Mouse (Mus musculus): Measurements from ENCODE around the gene St6galnac4.
A peak's percentile ranks its signal among the peaks of the same experiment; 100 is the strongest.

The St6galnac4 gene

DNA sequence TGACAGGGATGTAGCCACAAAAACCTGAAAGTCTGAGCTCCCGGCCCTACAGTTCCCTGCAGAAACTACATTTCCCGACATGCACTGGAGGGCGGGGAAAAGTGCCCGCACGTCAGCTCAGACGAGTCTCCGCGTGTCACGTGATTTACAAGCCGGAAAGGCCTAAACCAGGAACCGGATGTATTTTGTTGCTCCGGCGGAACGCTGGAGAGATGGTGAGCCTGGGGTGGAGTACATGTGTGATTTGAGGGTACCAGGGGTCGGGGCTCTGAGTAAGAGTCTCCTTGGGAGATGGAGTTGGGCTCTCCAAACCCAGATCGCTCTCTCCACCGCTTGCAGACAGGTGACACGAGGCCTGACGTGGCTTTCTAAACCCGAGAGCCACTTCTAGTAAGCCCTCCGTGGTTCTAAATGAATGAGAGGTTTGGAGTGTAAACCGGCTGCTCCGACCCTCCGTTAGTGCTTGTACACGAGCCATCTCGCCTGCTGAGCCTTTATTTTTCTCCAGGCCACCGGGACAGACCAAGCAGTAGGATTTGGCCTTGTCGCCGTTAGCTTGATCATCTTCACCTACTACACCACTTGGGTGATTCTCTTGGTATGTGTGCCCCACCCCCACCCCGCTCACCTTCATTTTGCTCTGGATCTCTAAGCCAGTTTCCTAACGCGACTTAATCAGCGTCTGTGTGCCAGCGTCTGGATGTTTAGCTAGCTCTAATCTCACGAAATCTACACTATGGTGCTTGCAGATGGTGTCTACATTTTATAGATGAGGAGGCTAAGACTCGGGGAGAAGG lies 16.0 kb upstream of the St6galnac4 start, which contains the start of gene Dpm2:
TSS of gene Dpm2 (plus strand) at position 161 of the 797 bp plus-strand sequence.
- DNase-seq (ENCODE audit: low read depth): peak; percentile 93

DNA sequence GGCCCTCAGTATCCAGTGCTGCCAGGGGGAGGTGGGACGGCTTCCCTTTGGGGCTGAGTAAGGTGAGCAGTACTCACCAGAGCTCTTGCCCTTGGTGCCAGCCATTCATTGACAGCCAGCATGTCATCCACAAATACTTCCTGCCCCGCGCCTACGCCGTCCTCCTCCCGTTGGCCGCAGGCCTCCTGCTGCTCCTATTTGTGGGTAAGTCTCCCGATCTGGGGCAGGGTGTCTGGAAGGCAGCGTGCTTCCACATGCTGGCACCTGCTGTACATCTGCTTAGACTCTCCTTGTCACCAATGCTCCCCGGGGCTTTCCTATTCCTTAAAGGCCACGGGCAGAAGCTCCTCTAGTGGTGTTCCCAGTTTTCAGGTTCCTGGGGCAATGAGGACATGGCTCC lies 14.7 kb upstream of the St6galnac4 start:
- no peak for DNase-seq (ENCODE audit: low read depth)

DNA sequence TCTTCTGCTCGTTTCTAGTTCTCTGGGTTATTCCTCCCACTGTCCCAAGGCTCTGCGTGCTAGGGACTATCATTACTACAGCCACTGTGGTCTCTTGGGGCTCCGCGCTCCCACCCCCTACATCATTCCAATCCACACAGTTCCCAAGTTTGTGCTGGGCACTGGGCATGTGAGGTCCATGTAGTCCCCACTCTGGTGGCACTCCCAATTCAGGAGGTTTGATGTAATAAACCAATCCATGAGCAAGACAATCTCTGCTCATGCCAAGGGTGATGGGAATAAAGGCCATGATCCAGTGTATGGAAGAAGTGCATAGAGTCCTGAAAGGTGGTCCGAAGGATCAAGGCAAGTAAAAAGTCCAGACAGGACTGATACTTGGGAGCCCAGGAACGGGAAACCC lies 12.4 kb upstream of the St6galnac4 start, which contains the start of gene Pip5kl1:
TSS of gene Pip5kl1 (plus strand) at position 301 of the 400 bp plus-strand sequence.
- no peak for DNase-seq (ENCODE audit: low read depth)

DNA sequence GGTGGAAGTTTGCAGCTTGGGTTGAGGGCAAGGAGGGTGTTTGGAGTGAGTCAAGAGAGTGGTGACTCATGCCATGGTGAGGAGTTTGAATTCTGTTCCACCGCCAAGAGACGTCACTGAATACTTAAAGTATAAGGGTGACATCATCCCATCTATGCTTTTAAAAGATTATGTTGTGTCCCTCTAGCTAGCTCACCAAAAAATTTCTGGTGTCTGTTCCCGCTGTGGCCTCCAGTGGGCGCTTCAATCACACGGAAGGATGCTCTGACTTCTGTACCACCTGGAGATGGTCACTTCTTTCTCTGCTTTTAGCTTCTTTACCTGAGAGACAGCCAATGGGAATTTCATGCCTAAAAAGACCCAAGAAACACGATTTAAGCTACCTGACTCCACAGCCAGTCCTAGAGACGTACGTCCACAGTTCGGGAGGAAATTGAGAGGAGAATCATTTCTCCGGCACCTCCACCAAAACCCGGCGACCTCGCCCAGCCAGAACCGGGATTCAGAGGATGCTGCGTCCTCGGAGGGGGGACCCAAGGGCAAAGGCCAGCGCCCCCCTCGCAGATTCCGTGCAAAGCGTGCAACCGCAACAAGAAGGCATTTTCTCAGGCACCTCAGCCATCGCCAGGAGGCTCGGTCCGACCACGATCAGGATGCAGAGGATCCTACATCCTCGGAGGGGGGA lies 11.9 kb upstream of the St6galnac4 start:
- DNase-seq (ENCODE audit: low read depth): peak; percentile 85

DNA sequence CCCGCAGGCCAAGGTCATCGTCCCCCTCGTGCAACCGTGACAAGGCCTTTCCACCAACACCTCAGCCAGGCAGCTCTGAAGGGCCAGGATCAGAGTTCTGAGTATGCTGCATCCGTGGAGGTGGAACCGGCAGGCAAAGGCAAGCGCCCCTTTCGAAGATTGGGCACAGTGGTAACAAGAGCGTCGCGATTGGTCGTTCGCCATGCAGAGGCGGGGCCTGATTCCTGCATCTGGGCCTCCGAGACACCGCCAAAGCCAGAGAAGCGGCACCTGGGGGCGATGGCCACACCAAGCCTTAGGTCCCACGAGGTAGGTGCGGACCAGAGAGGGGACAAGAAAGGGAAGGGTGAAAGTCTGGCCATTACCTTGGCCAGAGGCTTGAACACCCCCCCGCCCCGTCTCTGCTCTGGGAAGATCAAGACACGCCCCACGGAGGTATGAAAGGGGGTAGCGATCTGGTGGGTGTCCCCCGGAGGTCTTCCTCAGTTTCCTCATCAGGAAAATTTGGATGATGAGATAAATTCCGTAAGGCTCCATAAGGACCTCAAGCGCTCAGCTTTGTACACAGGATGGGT lies 11.2 kb upstream of the St6galnac4 start, which contains the start of gene 9430097D07Rik:
TSS of gene 9430097D07Rik (minus strand) at position 99 of the 575 bp plus-strand sequence.
- DNase-seq (ENCODE audit: low read depth): peak; percentile 73

DNA sequence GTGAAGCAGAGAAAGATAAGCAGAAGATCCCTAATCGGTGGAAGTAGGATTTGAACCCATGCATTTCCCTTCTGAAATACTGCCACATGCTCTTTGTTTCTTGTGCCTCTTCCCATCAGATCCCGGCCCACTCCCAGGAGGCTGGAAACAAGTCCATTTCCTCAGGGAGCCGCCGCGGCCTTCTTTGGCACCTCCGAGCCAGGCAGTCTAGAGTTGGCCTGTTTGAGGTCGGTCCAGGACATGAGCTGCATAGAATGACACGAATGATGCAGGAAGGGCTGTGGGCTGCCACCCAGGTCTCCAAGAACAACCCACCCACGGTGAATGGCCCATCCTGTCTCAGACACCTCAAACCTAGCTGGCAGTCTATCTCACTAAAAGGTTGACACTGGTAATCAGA lies 10.4 kb upstream of the St6galnac4 start:
- DNase-seq (ENCODE audit: low read depth): no peak

DNA sequence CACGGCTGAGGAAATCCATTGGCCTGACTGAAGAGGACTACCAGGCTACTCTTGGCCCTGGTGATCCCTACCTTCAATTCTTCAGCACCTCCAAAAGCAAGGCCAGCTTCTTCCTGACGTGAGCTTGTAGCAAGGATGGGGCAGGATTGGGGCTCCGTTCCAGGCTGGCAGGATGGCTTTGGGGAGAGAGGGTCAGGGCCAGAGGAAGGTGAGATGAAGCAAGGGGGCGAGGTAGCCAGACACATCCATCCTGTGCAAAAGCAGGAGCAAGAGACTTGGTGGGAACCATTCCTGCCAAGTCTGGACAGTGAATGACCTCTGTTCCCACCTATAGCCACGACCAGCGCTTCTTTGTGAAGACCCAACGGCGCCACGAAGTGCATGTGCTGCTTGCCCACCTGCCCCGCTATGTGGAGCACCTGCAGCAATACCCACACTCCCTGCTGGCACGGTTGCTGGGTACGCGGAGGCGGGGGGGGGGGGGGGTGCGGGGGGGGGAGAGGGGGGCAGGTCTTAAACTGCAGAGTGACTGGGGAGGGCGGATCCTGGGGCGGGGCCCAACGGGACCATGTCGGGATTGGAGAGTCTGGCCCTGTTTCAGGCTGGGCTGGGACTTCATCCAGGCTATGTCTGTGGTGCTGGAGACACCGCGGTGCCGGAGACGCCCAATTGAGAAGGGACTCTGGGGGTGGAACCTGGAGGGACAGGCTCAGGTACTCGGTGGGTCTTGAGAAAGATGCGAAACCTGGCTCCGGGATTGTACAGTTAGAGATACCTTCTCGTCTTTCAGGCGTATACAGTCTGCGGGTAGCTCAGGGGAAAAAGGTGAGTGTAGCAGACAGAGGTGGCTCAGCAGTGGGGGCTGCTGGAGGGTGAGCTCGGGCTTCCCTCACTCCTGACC lies 8.5 kb upstream of the St6galnac4 start:
- no peak for DNase-seq (ENCODE audit: low read depth)

DNA sequence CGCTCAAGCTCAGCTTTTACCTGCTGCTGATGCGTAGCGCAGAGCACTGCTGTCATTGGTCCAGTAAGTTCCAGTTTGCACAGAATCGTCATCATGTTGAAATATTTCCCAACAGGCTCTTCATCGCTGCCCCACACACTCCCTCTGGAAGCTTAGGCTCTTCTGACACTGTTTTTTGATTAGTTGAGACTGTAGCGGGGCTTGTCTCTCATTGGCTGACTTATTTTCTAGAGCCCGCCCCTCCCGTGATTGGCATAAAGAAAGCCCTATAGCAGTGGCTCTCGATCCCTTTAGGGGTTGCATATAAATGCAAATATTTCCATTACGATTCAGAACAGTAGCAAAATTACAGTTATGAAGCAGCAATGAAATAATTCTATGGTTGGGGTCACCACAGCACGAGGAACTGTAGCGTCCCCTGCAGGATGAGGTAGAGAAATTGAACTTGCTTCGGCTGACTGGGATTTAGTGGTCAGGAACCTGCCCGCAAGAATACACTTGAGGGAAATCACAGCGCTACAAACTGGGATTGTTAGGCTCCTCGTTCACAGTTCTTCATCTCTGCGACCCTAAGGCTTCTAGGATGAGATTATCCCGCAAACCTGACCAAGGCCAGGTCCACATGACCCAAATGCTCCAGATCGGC lies 5.3 kb upstream of the St6galnac4 start:
- peak; percentile 24 for DNase-seq (ENCODE audit: low read depth)

DNA sequence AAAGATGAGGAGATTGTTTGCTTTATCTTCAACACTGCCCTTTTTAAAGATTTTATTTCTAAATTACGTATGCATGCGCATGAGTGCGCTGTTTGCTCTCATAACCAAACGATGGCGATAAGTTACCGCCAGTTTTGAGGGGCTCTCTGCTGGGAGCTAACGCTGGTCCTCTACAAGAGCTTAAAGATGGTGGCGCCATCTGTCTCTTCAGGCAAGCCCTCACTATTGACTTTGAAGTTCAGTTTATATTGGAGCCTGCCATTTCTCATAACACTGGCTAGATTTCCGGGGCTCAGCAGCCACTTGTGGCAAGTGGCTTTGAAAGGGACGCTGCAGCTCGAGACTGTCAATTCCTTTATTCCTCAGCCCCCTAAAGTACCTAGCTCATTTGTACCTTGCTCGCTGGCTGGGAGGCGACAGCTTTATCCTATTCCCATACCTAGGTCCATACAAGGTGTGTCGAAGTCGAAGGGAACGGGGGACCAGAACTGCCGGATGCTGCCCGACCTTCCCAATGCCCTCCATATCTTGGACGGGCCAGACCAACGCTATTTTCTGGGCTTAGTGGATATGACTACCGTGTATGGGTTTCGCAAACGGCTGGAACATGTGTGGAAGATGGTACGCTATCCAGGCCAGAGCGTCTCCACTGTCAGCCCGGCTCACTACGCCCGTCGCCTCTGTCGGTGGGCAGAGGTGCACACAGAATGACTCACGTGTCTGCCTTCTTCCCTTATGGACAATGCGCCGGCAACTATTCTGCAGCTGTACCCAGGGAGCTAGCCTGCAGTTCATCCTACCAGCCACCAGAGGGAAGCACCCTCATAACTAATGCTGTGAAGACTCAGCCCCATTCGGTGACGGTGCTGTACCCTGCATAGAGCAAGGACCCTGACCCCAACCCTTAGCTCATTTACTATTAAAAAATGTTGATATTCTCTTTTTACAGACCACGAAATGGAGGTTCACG lies 3.8 kb upstream of the St6galnac4 start:
- DNase-seq (ENCODE audit: low read depth): peak; percentile 90

DNA sequence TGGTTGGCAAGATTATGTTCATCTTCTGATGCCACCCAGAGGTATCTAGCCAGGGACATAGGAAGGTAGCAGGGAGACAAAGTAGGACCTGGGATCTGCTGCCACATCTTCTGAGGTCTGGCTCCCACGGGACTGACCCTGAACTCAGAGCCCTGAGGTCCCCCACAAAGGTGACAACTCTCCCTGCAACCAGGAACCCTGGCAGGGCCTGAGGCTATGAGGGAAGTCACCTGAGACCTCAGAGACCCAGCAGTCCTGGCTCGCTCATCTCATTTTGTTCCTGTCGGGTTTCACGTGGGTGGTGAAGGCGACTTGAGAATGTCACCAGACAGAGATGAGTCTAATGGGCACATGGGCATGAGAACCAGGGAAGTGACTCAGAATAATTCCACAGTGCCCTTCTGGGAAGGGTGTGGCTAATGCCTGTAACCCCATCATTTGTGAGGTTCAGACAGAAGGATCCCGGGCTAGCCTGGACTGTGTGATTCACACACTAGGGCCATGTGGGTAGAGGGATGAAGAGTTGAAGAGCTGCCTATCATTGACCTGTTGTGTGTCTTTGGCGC lies 1.7 kb upstream of the St6galnac4 start:
- peak; percentile 20 for DNase-seq (ENCODE audit: low read depth)

DNA sequence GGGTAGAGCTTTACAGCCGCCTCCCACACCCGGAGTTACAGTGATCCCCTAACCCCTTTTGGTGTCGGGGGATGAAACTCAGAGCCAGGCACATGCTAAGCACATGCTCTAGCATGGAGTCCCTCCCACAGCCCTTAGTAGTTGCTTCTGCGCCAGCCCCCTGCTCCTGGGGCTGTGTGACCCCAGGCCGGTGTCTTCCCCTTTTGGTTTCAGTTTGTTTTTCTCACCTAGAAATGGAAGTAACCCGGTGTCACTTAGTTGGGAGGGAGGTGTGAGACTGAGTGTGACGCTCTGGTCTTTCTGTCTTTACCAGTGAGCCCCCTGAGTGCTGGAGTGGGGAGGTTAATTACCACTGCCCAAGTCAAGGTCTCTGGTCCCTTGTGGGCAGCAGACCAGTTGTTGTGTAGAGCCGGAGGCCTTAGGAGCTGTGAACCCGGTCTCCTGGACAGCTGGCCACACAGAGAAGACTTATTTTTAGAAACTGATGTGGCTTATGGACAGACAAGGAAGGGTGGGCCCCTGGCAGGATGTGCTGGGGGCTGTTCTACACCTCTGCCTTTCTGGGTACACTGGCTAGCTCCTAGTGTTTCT lies 931 bp downstream of the St6galnac4 start:
- DNase-seq (ENCODE audit: low read depth): peak; percentile 73

DNA sequence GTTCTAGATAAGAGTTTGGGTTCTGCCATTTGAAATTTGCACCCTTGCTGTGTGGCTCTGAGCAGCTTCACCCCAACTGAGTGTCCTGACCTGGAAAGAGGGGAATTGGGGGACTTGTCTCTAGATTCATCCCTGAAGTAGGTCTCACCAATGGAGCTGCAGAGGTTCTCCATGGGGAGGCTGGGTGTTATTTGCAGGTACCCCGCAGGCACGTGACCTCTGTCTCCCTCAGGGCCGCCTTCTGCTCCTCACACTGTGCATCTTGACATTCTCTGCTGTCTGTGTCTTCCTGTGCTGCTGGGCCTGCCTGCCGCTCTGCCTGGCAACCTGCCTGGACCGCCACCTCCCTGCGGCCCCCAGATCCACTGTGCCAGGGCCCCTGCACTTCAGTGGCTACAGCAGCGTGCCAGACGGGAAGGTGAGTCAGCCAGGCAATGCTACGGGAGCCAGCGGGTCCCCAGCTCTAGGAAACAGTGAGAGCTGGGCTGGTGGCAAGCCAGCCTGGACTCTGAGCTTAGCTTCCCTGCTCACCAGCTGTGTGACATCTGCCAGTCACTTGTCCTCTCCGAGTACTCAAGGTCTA lies 2.4 kb downstream of the St6galnac4 start:
- DNase-seq (ENCODE audit: low read depth): no peak

DNA sequence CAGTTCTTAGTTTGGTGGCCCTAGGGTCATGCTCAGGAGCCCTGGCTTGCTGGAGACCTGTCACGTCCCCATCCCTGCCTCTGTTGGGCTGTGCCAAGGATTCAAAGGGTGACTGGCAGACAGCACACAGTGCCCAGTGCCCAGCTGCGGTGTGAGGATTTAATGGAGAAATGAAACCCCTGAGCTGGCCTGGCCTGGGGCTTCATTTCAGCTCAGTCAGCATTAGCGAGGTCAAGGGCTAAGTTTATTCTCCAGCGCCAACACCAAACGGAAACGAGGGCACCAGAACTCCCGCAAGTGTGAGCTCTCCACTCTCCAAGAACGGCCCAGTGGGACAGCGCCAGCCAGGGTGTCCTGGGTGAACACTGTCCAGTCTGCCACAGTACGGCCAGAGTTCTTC lies 3.3 kb downstream of the St6galnac4 start:
- no peak for DNase-seq (ENCODE audit: low read depth)

DNA sequence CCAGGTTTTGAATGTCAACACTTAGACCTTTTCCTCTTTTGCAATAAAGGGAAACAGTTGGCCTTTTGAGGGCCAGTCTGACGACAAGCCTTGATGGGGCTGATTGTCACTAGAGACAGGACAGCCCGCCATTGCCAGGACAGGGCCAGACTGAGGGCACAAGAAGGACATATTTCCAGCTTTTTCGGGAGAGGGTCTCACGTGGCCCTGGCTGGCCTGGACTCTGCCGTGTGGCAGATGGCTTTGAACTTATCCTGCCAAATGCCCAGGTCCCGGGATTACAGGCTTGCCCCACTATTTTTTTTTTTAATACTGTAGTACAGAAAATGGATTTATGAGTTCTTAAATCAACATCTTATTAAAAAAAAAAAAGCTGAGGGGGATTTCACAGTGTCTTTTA lies 4.4 kb downstream of the St6galnac4 start:
- DNase-seq (ENCODE audit: low read depth): no peak

DNA sequence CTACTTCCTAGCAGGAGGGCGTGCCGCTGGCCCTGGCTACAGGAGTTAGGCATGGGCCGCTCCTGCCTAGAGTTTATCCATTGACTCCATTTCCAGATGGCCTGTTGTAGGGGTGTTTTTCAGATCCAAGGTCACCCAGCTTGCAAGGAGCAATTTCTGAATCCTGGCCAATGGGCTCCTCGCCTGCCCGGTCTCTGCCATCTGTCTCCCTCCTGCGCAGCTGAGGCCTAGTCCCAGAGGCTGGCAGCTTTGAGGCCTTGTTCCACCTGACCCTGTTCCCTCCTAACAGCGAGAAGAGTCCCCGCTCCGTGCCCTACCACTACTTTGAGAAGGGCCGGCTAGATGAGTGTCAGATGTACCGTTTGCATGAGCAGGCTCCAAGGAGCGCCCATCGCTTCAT lies 9.8 kb downstream of the St6galnac4 start:
- no peak for DNase-seq (ENCODE audit: low read depth)

DNA sequence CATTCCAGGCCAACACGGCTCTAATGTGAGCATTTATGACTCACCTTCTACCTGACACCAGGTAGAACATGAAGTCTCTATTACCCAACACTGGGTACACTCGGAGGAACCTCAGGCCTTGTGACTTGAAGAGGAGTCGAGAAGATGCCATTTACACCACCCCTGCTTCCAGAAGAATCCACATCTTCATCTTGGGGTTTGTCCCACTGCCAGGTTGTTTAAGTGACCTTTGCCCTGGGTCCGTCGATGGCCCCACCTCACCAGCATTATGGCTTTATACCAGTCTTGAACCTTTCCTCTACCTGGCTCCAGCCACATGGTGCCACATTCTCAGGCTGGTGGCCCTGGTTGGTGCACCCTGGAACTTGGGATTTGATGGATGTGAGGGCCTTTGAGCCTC lies 10.4 kb downstream of the St6galnac4 start:
- DNase-seq (ENCODE audit: low read depth): no peak

DNA sequence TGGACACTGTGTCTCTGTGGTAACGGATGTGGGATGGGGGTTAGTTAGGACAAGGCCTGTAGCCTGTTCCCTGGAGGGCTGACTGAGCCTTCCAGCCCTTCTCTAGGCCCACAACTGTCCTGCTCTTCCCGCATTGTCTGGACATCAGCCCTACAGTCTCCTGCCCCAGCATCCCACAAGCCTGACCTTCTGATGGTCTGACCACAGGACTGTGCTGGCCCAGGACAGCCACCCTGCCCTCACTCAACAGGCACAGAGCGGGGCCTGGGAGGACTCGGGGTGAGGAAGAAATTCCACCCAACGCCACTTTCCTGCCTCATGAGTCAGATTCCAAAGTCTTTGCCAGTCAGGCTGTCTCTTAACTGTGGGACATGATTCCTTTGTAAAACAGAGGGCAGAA lies 10.8 kb downstream of the St6galnac4 start:
- no peak for DNase-seq (ENCODE audit: low read depth)

DNA sequence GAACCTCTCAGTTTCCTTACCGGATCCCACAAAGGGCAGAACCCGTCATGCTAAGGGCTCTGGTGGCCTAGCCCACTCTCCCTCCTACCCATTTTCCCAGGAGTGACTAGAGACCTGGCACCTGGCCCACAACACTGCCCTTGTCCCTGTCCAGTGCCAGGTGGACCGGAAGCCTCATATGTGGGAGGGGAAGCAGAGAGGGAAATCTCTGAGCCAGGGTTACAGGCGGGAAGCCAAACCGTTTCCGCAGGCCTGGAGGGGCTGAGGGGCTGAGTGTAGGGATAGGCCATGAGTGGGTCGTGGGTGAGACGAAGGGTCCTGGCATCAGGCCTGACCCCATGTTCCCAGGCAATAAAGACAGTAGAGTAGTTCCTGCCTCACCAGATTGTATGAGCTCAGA lies 11.6 kb downstream of the St6galnac4 start:
- no peak for DNase-seq (ENCODE audit: low read depth)

DNA sequence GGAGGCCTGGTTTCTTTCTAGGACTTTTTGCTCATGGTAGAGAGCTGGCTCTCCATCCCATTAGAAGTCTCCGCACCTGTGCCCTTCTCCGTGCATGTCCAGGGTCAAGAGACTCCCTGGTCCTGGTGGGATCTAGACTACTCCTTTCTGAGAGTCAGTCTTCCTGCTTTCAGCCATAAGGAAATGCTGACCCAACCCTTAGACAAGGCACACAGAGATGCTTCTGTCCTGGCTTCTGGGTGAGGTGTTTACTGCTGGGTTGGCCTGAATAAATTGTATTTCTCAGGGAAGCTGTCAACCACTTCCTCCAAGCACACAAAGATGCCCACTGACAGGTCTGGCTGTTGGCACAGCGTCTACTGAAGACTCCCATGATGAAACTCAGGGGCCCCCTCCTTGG lies 12.5 kb downstream of the St6galnac4 start, which contains the start of gene St6galnac6:
TSS of gene St6galnac6 (plus strand) at position 301 of the 400 bp plus-strand sequence.
- DNase-seq (ENCODE audit: low read depth): no peak

Measured in naive thymus-derived CD4-positive, alpha-beta T cell, adult 2 months (primary cell).